Mouse (Mus musculus) limb, embryonic 14.5 days (tissue): ENCODE data around the gene Rnf126. TPM values are rescaled to one million over a fixed set of nuclear protein-coding genes. Genes with fewer than 3 reads are reported as not detected.

Experiments
- ATAC-seq: fragments of 200-750 bp; cut with Nextera tagmentation; 2 replicates; pipeline ENCODE4 v1.8.0; 2017; ENCODE audit warnings: low read depth, moderate number of reproducible peaks, moderate TSS enrichment; ENCODE audit not compliant: low FRiP score
- DNase-seq: peaks from one replicate; pipeline ENCODE4 v3.0.0-alpha.2; 2015; ENCODE audit warnings: low spot score
- H3K27ac ChIP-seq: fragments of 300-500 bp; sonication (generic); replicated peaks from 2 replicates; pipeline ENCODE4 v1.5.1; 2014; ENCODE audit warnings: low read depth, mild to moderate bottlenecking, low read length, moderate library complexity, mixed read lengths
- H3K27me3 ChIP-seq: fragments of 300-500 bp; sonication (generic); 2 replicates; pipeline ENCODE4 v1.6.1; 2014; ENCODE audit warnings: low read length, mixed read lengths; ENCODE audit not compliant: control insufficient read depth, insufficient read depth
- H3K36me3 ChIP-seq: fragments of 300-500 bp; sonication (generic); 2 replicates; pipeline ENCODE4 v1.6.1; 2014; ENCODE audit warnings: mild to moderate bottlenecking, low read length, moderate library complexity, mixed read lengths; ENCODE audit not compliant: control insufficient read depth, insufficient read depth
- H3K4me1 ChIP-seq: fragments of 300-500 bp; sonication (generic); 2 replicates; pipeline ENCODE4 v1.6.1; 2014; ENCODE audit warnings: antibody characterized with exemption, low read length, mixed read lengths; ENCODE audit not compliant: control insufficient read depth, insufficient read depth
- H3K4me2 ChIP-seq: fragments of 300-500 bp; sonication (generic); replicated peaks from 2 replicates; pipeline ENCODE4 v1.6.1; 2014; ENCODE audit warnings: low read depth, mild to moderate bottlenecking, low read length, moderate library complexity; ENCODE audit not compliant: severe bottlenecking
- H3K4me3 ChIP-seq: fragments of 300-500 bp; sonication (generic); replicated peaks from 2 replicates; pipeline ENCODE4 v1.5.1; 2014; ENCODE audit warnings: low read length
- H3K9ac ChIP-seq: fragments of 300-500 bp; sonication (generic); 2 replicates; pipeline ENCODE4 v1.6.1; 2014; ENCODE audit warnings: mild to moderate bottlenecking, low read depth, low read length, moderate library complexity; ENCODE audit not compliant: severe bottlenecking
- H3K9me3 ChIP-seq: fragments of 300-500 bp; sonication (generic); 2 replicates; pipeline ENCODE4 v1.6.1; 2016; ENCODE audit warnings: low read length; ENCODE audit not compliant: control insufficient read depth
- POLR2A ChIP-seq: fragments of 200-500 bp; IDR thresholded peaks from 2 replicates; pipeline ENCODE4 v1.8.0; 2012; ENCODE audit warnings: inconsistent platforms, mild to moderate bottlenecking, moderate library complexity, borderline replicate concordance; ENCODE audit not compliant: insufficient read depth, insufficient read length; ENCODE audit errors: extremely low read depth
- WGBS: fragments of 180-500 bp; shearing (Covaris S2); extraction: QIAGEN DNeasy Blood & Tissue Kit; methylation state at CpG from one replicate; pipeline ENCODE4 v1.1.7; 2014; 5-methylcytosine and 5-hydroxymethylcytosine counted together
- polyA plus RNA-seq, 2 experiments: library from polyadenylated mRNA; depleted of rRNA in 1 of 2; stranded (reverse) in 1 of 2; unstranded in 1 of 2; fragments of >200 nt; fragmentation: Nextera tagmentation in 1 of 2; extraction: Ambion mirVana in 1 of 2; gene quantifications; 2 replicates each; pipeline versions ENCODE4 v1.2.1 to v1.2.3; 2012 to 2014

Rnf126 gene
- polyA plus RNA-seq, 2 experiments, result 100 to 176 TPM

GRCm38 (mm10) chr10:79739234-79739633 lies 27.5 kb downstream of the Rnf126 start:
- Histone ChIP-seq H3K4me2 (no peak overlapping the region), H3K36me3 (peaks cover 92% of the 10 kb centered on the region), H3K9ac (no peak overlapping the region), H3K9me3 (peaks cover 50% of the 10 kb centered on the region), H3K4me1 (no peaks in the 10 kb centered on the region), H3K4me3 (no peak overlapping the region), H3K27ac (no peak overlapping the region), H3K27me3 (no peaks in the 10 kb centered on the region)
- DNase-seq (no peak), ATAC-seq (no peak)
- over 99% methylated on average over 28 of the region's 28 CpGs for WGBS
- no peak for TF ChIP-seq POLR2A

- Histone ChIP-seq H3K4me1 (no peaks in the 10 kb centered on the region), H3K27me3 (no peaks in the 10 kb centered on the region), H3K9ac (no peak overlapping the region), H3K4me2 (no peak overlapping the region), H3K9me3 (peaks cover 50% of the 10 kb centered on the region), H3K4me3 (no peak overlapping the region), H3K27ac (no peak overlapping the region), H3K36me3 (peaks cover 88% of the 10 kb centered on the region)
- TF ChIP-seq POLR2A, result no peak
- WGBS, result 93% methylated on average over 10 of the region's 10 CpGs
- DNase-seq (no peak), ATAC-seq (no peak)
These were observed 28.5 kb downstream of the Rnf126 start for GRCm38 (mm10) chr10:79738259-79738658.

DNA sequence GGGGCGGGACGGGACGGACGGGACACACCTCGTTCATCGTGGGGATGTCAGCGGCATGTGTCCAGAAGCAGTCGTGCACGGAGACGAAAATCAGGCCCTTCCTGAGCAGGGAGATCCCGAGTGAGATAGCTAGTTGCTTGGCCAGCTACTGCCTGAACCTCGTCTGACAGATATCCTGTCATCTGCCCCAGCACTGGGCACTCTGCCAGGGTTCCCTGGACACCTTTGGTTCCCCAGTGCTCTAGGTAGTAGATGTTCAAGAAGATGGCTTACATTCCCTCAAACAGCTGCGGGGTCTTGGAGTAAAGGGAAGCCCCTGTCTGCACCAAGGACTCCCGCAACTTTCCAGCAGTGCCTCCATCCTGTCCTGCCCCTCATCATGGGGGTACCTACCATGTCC lies 30.0 kb downstream of the Rnf126 start:
- H3K4me3 ChIP-seq, result no peak overlapping the region
- WGBS, result 88% methylated on average over 14 of the region's 14 CpGs
- no peaks in the 10 kb centered on the region for H3K4me1 ChIP-seq
- no peaks in the 10 kb centered on the region for H3K27me3 ChIP-seq
- no peak overlapping the region for H3K4me2 ChIP-seq
- ATAC-seq (no peak), DNase-seq (no peak)
- no peak for TF ChIP-seq POLR2A
- H3K9ac ChIP-seq, result no peak overlapping the region
- H3K27ac ChIP-seq, result no peak overlapping the region
- H3K9me3 ChIP-seq, result peaks cover 50% of the 10 kb centered on the region
- peaks cover 76% of the 10 kb centered on the region for H3K36me3 ChIP-seq

DNA sequence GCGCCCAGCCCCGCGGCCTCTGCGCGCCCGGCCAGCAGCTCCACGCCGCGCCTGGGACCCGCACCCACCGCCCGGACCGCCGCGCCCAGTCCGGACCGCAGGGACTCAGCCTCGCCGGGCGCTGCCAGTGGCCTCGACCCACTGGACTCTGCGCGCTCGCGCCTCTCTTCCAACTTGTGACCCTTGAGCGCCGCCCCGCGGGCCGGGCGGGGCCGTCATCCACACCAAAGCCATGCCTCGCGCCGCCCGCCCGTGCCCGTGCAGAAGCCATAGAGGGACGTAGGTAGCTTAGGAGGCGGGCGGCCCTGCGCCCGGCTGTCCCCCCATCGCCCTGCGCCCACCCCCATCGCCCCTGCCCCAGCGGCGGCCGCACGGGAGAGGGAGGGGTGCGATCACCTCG lies 31.4 kb downstream of the Rnf126 start:
- peaks cover 63% of the 10 kb centered on the region for H3K36me3 ChIP-seq

DNA sequence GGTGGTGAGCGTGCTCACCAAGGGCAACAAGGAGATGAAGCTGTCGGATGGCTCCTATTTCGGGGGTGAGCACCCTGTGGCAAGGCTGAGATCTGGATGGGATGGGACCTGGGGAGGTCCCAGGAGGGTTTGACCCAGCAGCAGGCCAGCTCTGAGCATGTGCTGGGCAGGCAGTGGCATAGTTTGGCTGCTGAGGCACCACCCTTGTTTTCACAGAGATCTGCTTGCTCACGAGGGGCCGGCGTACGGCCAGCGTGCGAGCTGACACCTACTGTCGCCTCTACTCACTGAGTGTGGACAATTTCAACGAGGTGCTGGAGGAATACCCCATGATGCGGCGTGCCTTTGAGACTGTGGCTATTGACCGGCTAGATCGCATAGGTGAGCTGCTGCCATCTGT lies 32.9 kb downstream of the Rnf126 start:
- TF ChIP-seq POLR2A, result no peak
- DNase-seq (no peak), ATAC-seq (no peak)
- Histone ChIP-seq H3K27me3 (no peaks in the 10 kb centered on the region), H3K4me2 (no peak overlapping the region), H3K27ac (no peak overlapping the region), H3K9ac (no peak overlapping the region), H3K4me1 (no peaks in the 10 kb centered on the region), H3K36me3 (peaks cover 48% of the 10 kb centered on the region), H3K4me3 (no peak overlapping the region), H3K9me3 (peaks cover 22% of the 10 kb centered on the region)
- WGBS, result 95% methylated on average over 15 of the region's 15 CpGs

More for the DNA sequence above, 31.4 kb downstream of the Rnf126 start:
- H3K9me3 ChIP-seq, result peaks cover 38% of the 10 kb centered on the region
- no peaks in the 10 kb centered on the region for H3K27me3 ChIP-seq
- H3K4me3 ChIP-seq, result no peak overlapping the region
- no peak overlapping the region for H3K9ac ChIP-seq
- no peak for DNase-seq
- H3K4me2 ChIP-seq, result no peak overlapping the region
- WGBS, result 34% methylated on average over 39 of the region's 52 CpGs
- ATAC-seq, result no peak
- H3K4me1 ChIP-seq, result no peaks in the 10 kb centered on the region
- no peak overlapping the region for H3K27ac ChIP-seq
- no peak for TF ChIP-seq POLR2A

GRCm38 (mm10) chr10:79732500-79732899 lies 34.3 kb downstream of the Rnf126 start:
- peaks cover 34% of the 10 kb centered on the region for H3K36me3 ChIP-seq
- no peak overlapping the region for H3K27ac ChIP-seq
- H3K4me1 ChIP-seq, result no peaks in the 10 kb centered on the region
- no peaks in the 10 kb centered on the region for H3K27me3 ChIP-seq
- no peak overlapping the region for H3K4me2 ChIP-seq
- ATAC-seq, result no peak
- DNase-seq, result no peak
- no peak for TF ChIP-seq POLR2A
- no peak overlapping the region for H3K4me3 ChIP-seq
- WGBS, result 89% methylated on average over 1 of the region's 1 CpGs
- peaks cover 9% of the 10 kb centered on the region for H3K9me3 ChIP-seq
- no peak overlapping the region for H3K9ac ChIP-seq
